Mouse (Mus musculus) CH12.LX (cell line): ENCODE results near the gene Ints5. TPM values are rescaled to one million over a fixed set of nuclear protein-coding genes. Genes with fewer than 3 reads are reported as not detected.

Experiments
- DNase-seq: peaks from one replicate; pipeline ENCODE4 v3.0.0-alpha.2; 2013; ENCODE audit errors: extremely low read depth
- H3K27ac ChIP-seq: 2 replicates; pipeline ENCODE4 v1.5.1; 2012; ENCODE audit warnings: low read depth, mild to moderate bottlenecking, control low read depth, moderate library complexity; ENCODE audit not compliant: insufficient read depth
- H3K27me3 ChIP-seq: replicated peaks from 2 replicates; pipeline ENCODE3; 2012; ENCODE audit warnings: inconsistent platforms
- H3K36me3 ChIP-seq, 2 experiments: replicated peaks in 1 of 2; 2 replicates each; pipeline versions ENCODE3 to v1.6.1; 2012; ENCODE audit warnings: inconsistent platforms in 1 of 2, low read length in 1 of 2, mild to moderate bottlenecking in 1 of 2, mixed read lengths in 1 of 2, moderate library complexity in 1 of 2; ENCODE audit not compliant: control insufficient read depth in 1 of 2, insufficient read depth in 1 of 2
- H3K4me1 ChIP-seq, 2 experiments: 2 replicates each; pipeline ENCODE4 v1.6.1; 2012; ENCODE audit warnings: inconsistent platforms in 1 of 2, moderate library complexity in 1 of 2; ENCODE audit not compliant: insufficient read depth in 2 of 2, control insufficient read depth in 1 of 2
- H3K4me2 ChIP-seq: 2 replicates; pipeline ENCODE4 v1.6.1; 2012; ENCODE audit warnings: low read depth, mild to moderate bottlenecking, control low read depth; ENCODE audit not compliant: poor library complexity, insufficient read depth, severe bottlenecking
- H3K4me3 ChIP-seq, 3 experiments: fragments of 150-350 bp in 1 of 3; sonication (generic) in 1 of 3; replicated peaks in 1 of 3; 2 replicates each; pipeline versions ENCODE3 to v1.5.1; 2011 to 2012; ENCODE audit warnings: low read depth in 2 of 3, low read length in 2 of 3, mild to moderate bottlenecking in 2 of 3, moderate library complexity in 2 of 3, control low read depth in 1 of 3, improper control_type of control experiment in 1 of 3, inconsistent platforms in 1 of 3, mixed read lengths in 1 of 3; ENCODE audit not compliant: poor library complexity in 1 of 3
- H3K79me2 ChIP-seq: replicated peaks from 2 replicates; pipeline ENCODE4 v1.6.1; 2012; ENCODE audit warnings: mild to moderate bottlenecking, moderate library complexity; ENCODE audit not compliant: control insufficient read depth, poor library complexity, insufficient read depth, severe bottlenecking; ENCODE audit errors: extremely low read depth
- H3K9ac ChIP-seq: 2 replicates; pipeline ENCODE4 v1.6.1; 2012; ENCODE audit warnings: low read depth, mild to moderate bottlenecking, control low read depth, moderate library complexity; ENCODE audit not compliant: insufficient read depth
- H3K9me3 ChIP-seq: replicated peaks from 2 replicates; pipeline ENCODE3; 2012; ENCODE audit warnings: low read length, inconsistent platforms, mixed read lengths
- BHLHE40 ChIP-seq: IDR thresholded peaks from 2 replicates; pipeline ENCODE4 v1.6.1; 2011; ENCODE audit warnings: mild to moderate bottlenecking, low read depth, low read length, improper control_type of control experiment
- CHD1 ChIP-seq: IDR thresholded peaks from 2 replicates; pipeline ENCODE4 v1.6.1; 2012; ENCODE audit warnings: low read depth, low read length, improper control_type of control experiment, inconsistent platforms
- CHD2 ChIP-seq: IDR thresholded peaks from 2 replicates; pipeline ENCODE4 v1.6.1; 2011; ENCODE audit warnings: low read length, improper control_type of control experiment
- CTCF ChIP-seq, 2 experiments: IDR thresholded peaks in 1 of 2; conservative IDR thresholded peaks in 1 of 2; 2 replicates each; pipeline ENCODE4 v1.5.1; 2011 to 2012; ENCODE audit warnings: low read depth in 2 of 2, low read length in 2 of 2, improper control_type of control experiment in 1 of 2, inconsistent platforms in 1 of 2, mild to moderate bottlenecking in 1 of 2, moderate library complexity in 1 of 2
- E2F4 ChIP-seq: IDR thresholded peaks from 2 replicates; pipeline ENCODE4 v1.6.1; 2011; ENCODE audit warnings: low read depth, low read length, improper control_type of control experiment; ENCODE audit not compliant: insufficient replicate concordance
- ELF1 ChIP-seq: IDR thresholded peaks from 2 replicates; pipeline ENCODE4 v1.6.1; 2014; ENCODE audit warnings: low read depth, mild to moderate bottlenecking, inconsistent platforms, low read length, improper control_type of control experiment
- EP300 ChIP-seq: IDR thresholded peaks from 2 replicates; pipeline ENCODE4 v1.6.1; 2011; ENCODE audit warnings: low read length, improper control_type of control experiment
- ETS1 ChIP-seq: conservative IDR thresholded peaks from 2 replicates; pipeline ENCODE4 v1.6.1; 2012; ENCODE audit warnings: low read depth, mild to moderate bottlenecking, inconsistent platforms, low read length, improper control_type of control experiment, moderate library complexity
- GABPA ChIP-seq: IDR thresholded peaks from 2 replicates; pipeline ENCODE4 v1.6.1; 2012; ENCODE audit warnings: low read depth, low read length, improper control_type of control experiment, inconsistent platforms; ENCODE audit not compliant: insufficient replicate concordance
- HCFC1 ChIP-seq: IDR thresholded peaks from 2 replicates; pipeline ENCODE4 v1.6.1; 2012; ENCODE audit warnings: low read depth, mild to moderate bottlenecking, inconsistent platforms, low read length, improper control_type of control experiment
- IRF4 ChIP-seq: IDR thresholded peaks from 2 replicates; pipeline ENCODE4 v1.6.1; 2014; ENCODE audit warnings: low read depth, mild to moderate bottlenecking, inconsistent platforms, low read length, improper control_type of control experiment
- JUN ChIP-seq: IDR thresholded peaks from 2 replicates; pipeline ENCODE4 v1.6.1; 2011; ENCODE audit warnings: low read depth, mild to moderate bottlenecking, low read length, improper control_type of control experiment, moderate library complexity; ENCODE audit not compliant: insufficient read depth
- JUND ChIP-seq: conservative IDR thresholded peaks from 2 replicates; pipeline ENCODE4 v1.6.1; 2011; ENCODE audit warnings: low read depth, low read length, improper control_type of control experiment
- KAT2A ChIP-seq: IDR thresholded peaks from 2 replicates; pipeline ENCODE4 v1.6.1; 2012; ENCODE audit warnings: low read length, improper control_type of control experiment, inconsistent platforms; ENCODE audit not compliant: insufficient replicate concordance
- MAFK ChIP-seq: IDR thresholded peaks from 2 replicates; pipeline ENCODE4 v1.6.1; 2011; ENCODE audit warnings: low read length, improper control_type of control experiment; ENCODE audit not compliant: insufficient replicate concordance
- MAX ChIP-seq: IDR thresholded peaks from 2 replicates; pipeline ENCODE4 v1.6.1; 2011; ENCODE audit warnings: low read length, improper control_type of control experiment
- MAZ ChIP-seq: IDR thresholded peaks from 2 replicates; pipeline ENCODE4 v1.6.1; 2012; ENCODE audit warnings: low read depth, mild to moderate bottlenecking, inconsistent platforms, low read length, improper control_type of control experiment, moderate library complexity
- MEF2A ChIP-seq: IDR thresholded peaks from 2 replicates; pipeline ENCODE4 v1.6.1; 2014; ENCODE audit warnings: low read depth, mild to moderate bottlenecking, inconsistent platforms, low read length, improper control_type of control experiment, borderline replicate concordance
- MXI1 ChIP-seq: IDR thresholded peaks from 2 replicates; pipeline ENCODE4 v1.6.1; 2011; ENCODE audit warnings: mild to moderate bottlenecking, low read depth, low read length, improper control_type of control experiment
- MYC ChIP-seq: IDR thresholded peaks from 2 replicates; pipeline ENCODE4 v1.6.1; 2011; ENCODE audit warnings: low read depth, mild to moderate bottlenecking, improper control_type of control experiment, low read length
- NELFE ChIP-seq: IDR thresholded peaks from 2 replicates; pipeline ENCODE4 v1.6.1; 2011; ENCODE audit warnings: low read depth, low read length, improper control_type of control experiment
- NRF1 ChIP-seq: IDR thresholded peaks from 2 replicates; pipeline ENCODE4 v1.6.1; 2014; ENCODE audit warnings: low read depth, mild to moderate bottlenecking, inconsistent platforms, low read length, improper control_type of control experiment, moderate library complexity
- PAX5 ChIP-seq: IDR thresholded peaks from 2 replicates; pipeline ENCODE4 v1.6.1; 2012; ENCODE audit warnings: low read length, inconsistent platforms, mixed read lengths
- POLR2A ChIP-seq: IDR thresholded peaks from 2 replicates; pipeline ENCODE4 v1.6.1; 2011; ENCODE audit warnings: low read depth, mild to moderate bottlenecking, improper control_type of control experiment, low read length
- POLR2AphosphoS2 ChIP-seq: IDR thresholded peaks from 2 replicates; pipeline ENCODE4 v1.6.1; 2011; ENCODE audit warnings: low read depth, low read length, improper control_type of control experiment
- RAD21 ChIP-seq: IDR thresholded peaks from 2 replicates; pipeline ENCODE4 v1.6.1; 2011; ENCODE audit warnings: low read depth, mild to moderate bottlenecking, low read length, improper control_type of control experiment, moderate library complexity
- RCOR1 ChIP-seq: conservative IDR thresholded peaks from 2 replicates; pipeline ENCODE4 v1.6.1; 2012; ENCODE audit warnings: low read depth, mild to moderate bottlenecking, inconsistent platforms, low read length, improper control_type of control experiment
- SIN3A ChIP-seq: IDR thresholded peaks from 2 replicates; pipeline ENCODE4 v1.6.1; 2012; ENCODE audit warnings: low read length, improper control_type of control experiment, inconsistent platforms
- SMC3 ChIP-seq: IDR thresholded peaks from 2 replicates; pipeline ENCODE4 v1.6.1; 2011; ENCODE audit warnings: low read depth, low read length, improper control_type of control experiment
- TBP ChIP-seq: conservative IDR thresholded peaks from 2 replicates; pipeline ENCODE4 v1.6.1; 2011; ENCODE audit warnings: low read depth, low read length, improper control_type of control experiment
- TCF12 ChIP-seq: IDR thresholded peaks from 2 replicates; pipeline ENCODE4 v1.6.1; 2014; ENCODE audit warnings: low read depth, mild to moderate bottlenecking, inconsistent platforms, low read length, improper control_type of control experiment
- UBTF ChIP-seq: IDR thresholded peaks from 2 replicates; pipeline ENCODE4 v1.6.1; 2012; ENCODE audit warnings: low read depth, mild to moderate bottlenecking, inconsistent platforms, low read length, improper control_type of control experiment, moderate library complexity
- USF1 ChIP-seq: IDR thresholded peaks from 2 replicates; pipeline ENCODE4 v1.6.1; 2014; ENCODE audit warnings: low read depth, mild to moderate bottlenecking, inconsistent platforms, low read length, improper control_type of control experiment
- USF2 ChIP-seq: conservative IDR thresholded peaks from 2 replicates; pipeline ENCODE4 v1.6.1; 2011; ENCODE audit warnings: low read depth, low read length, improper control_type of control experiment
- ZC3H11A ChIP-seq: IDR thresholded peaks from 2 replicates; pipeline ENCODE4 v1.6.1; 2012; ENCODE audit warnings: low read depth, mild to moderate bottlenecking, inconsistent platforms, low read length, improper control_type of control experiment
- ZKSCAN1 ChIP-seq: IDR thresholded peaks from 2 replicates; pipeline ENCODE4 v1.6.1; 2012; ENCODE audit warnings: low read depth, inconsistent platforms, low read length, improper control_type of control experiment, borderline replicate concordance
- ZMIZ1 ChIP-seq: IDR thresholded peaks from 2 replicates; pipeline ENCODE4 v1.6.1; 2012; ENCODE audit warnings: low read depth, mild to moderate bottlenecking, inconsistent platforms, low read length, improper control_type of control experiment
- ZNF384 ChIP-seq: IDR thresholded peaks from 2 replicates; pipeline ENCODE4 v1.6.1; 2012; ENCODE audit warnings: low read depth, low read length, improper control_type of control experiment, inconsistent platforms
- dilution Hi-C: fragments of 300-500 bp; cut with MboI; formaldehyde crosslinking; loops from 2 replicates; pipeline ENCODE4 v1.14.3; 2020; ENCODE audit warnings: low sequenced_read_pairs; ENCODE audit not compliant: extremely low pct_unique_long_range_greater_than_20kb, extremely low pct_ligation_motif_present
- in situ Hi-C: fragments of 300-500 bp; cut with MboI; formaldehyde crosslinking; loops from 3 replicates; pipeline ENCODE4 v1.14.3; 2019; ENCODE audit warnings: low sequenced_read_pairs, low pct_ligation_motif_present, low pct_unique_long_range_greater_than_20kb, mixed read lengths
- polyA plus RNA-seq: library from polyadenylated mRNA; unstranded; fragments of >175 nt; gene quantifications from 2 replicates; pipeline ENCODE4 v1.2.1, GENCODE M21; 2012; ENCODE audit warnings: low read depth; ENCODE audit not compliant: insufficient read length
- total RNA-seq, 2 experiments: library from RNA; depleted of rRNA; stranded (reverse); fragments of 300-350 nt in 1 of 2; fragments of >200 nt in 1 of 2; gene quantifications; 2 replicates each; pipeline ENCODE4 v1.2.3; 2012 to 2014

Gene Ints5
- total and polyA plus RNA-seq, 3 experiments, result 17.2 to 38.9 (median 38.0) TPM

DNA sequence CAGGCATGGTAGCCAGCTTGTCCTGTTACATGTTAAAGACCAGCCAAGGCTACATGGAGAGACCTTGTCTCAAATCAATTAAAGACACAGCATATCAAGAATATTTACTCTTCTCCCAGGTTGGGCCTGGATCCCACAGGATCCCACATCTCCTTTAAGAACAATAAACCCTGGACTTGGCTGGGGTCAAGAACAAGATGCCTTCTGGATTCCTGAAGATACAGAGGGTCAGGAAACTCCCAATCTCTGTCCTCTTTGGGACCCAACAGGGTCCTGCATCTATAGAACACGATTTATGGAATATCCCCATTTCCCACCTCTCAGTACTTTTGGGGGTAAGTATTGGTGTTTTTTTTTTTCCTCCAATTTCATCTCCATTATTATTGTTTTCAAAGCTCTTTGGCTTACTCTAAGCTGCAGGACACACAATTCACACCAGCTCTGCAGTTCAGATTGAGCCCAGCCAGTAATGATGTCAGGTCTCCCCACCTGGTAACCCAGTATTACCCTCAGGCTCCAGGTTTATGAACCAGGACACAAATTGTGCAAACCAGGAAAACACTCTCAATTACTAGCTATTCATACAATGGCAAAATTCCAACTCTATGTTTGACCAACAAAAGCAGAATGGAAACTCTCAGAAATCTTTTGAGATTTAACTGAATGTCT, 5.8 kb upstream of the Ints5 start:
- H3K36me3 ChIP-seq, result peaks cover 14 to 22% of the 10 kb centered on the region in 2 experiments
- dilution Hi-C loops (no loop called here), in situ Hi-C loops (no loop called here)
- H3K4me3 ChIP-seq, result peak overlapping the region; percentile 6 to 77 (median 68)
- no peak overlapping the region for H3K27ac ChIP-seq
- peaks cover 0 to 32% of the 10 kb centered on the region in 2 experiments; a peak in 2 of 4 replicates for H3K4me1 ChIP-seq
- TF ChIP-seq HCFC1, result no peak
- TF ChIP-seq MAFK, result no peak
- peak; percentile 66; the same call in 1 of the 2 replicates for TF ChIP-seq ZMIZ1
- TF ChIP-seq TCF12, result no peak
- TF ChIP-seq PAX5, result no peak
- no peak for TF ChIP-seq E2F4
- TF ChIP-seq GABPA, result no peak
- TF ChIP-seq SIN3A, result peak; percentile 43; the same call in 1 of the 2 replicates
- 0 out of 2 replicates have a peak, but pooled peaks have one; percentile 44 for TF ChIP-seq NELFE
- no peak for TF ChIP-seq USF1
- no peak for TF ChIP-seq IRF4
- TF ChIP-seq KAT2A, result 0 out of 2 replicates have a peak, but pooled peaks have one; percentile 41
- TF ChIP-seq ZNF384, result no peak
- no peak for TF ChIP-seq ETS1
- TF ChIP-seq MAX, result no peak
- 0 out of 2 replicates have a peak, but pooled peaks have one; percentile 44 for TF ChIP-seq MXI1
- no peak; the same call in 1 of the 2 replicates for TF ChIP-seq SMC3
- TF ChIP-seq RCOR1, result no peak
- no peak for TF ChIP-seq RAD21
- peak; percentile 85 for TF ChIP-seq CHD2
- no peak for TF ChIP-seq ZKSCAN1
- TF ChIP-seq ELF1, result no peak
- no peak for TF ChIP-seq TBP
- TF ChIP-seq CTCF (conservative IDR thresholded peaks at IDR 0.05 in 1 of 2, IDR thresholded peaks at IDR 0.05 in 1 of 2; ENCODE audit: low read depth in 2 of 2, low read length in 2 of 2), result no peak
- TF ChIP-seq EP300, result no peak
- no peak for TF ChIP-seq MYC
- TF ChIP-seq USF2, result no peak
- peak; percentile 46 for TF ChIP-seq POLR2A
- TF ChIP-seq MEF2A, result no peak
- no peak for TF ChIP-seq BHLHE40
- TF ChIP-seq ZC3H11A, result no peak
- TF ChIP-seq POLR2AphosphoS2, result peak; percentile 93
- TF ChIP-seq CHD1, result peak; percentile 27
- TF ChIP-seq JUN, result no peak
- TF ChIP-seq JUND, result no peak
- TF ChIP-seq MAZ, result no peak
- no peak for TF ChIP-seq NRF1
- TF ChIP-seq UBTF, result no peak
- no peaks in the 10 kb centered on the region for H3K27me3 ChIP-seq
- peak overlapping the region; percentile 95 for H3K9ac ChIP-seq
- DNase-seq, result no peak
- H3K4me2 ChIP-seq, result peak overlapping the region; percentile 66
- H3K9me3 ChIP-seq, result no peaks in the 10 kb centered on the region
- H3K79me2 ChIP-seq, result peaks cover 26% of the 10 kb centered on the region
